Mouse (Mus musculus): ENCODE results near the gene Twistnb. TPM values are rescaled to one million over a fixed set of nuclear protein-coding genes. Genes with fewer than 3 reads are reported as not detected.

Gene Twistnb
- polyA plus RNA-seq, 1 experiment from 2014 or later: 46.7 TPM

GRCm38 (mm10) chr12:33424329-33424728 is 5.1 kb upstream of the Twistnb start:
- Histone ChIP-seq H3K4me1 (ENCODE audit: control insufficient read depth, insufficient read depth, low read depth, low read length) (no peaks in the 10 kb centered on the region), H3K4me2 (ENCODE audit: low read length) (no peak overlapping the region), H3K9me3 (ENCODE audit: control insufficient read depth, low read length) (no peaks in the 10 kb centered on the region), H3K9ac (ENCODE audit: low read depth, low read length) (0 out of 2 replicates have a peak overlapping the region, but pooled peaks have one; percentile 31), H3K27me3 (replicated peaks; ENCODE audit: control insufficient read depth, insufficient read depth, low read length) (no peaks in the 10 kb centered on the region), H3K27ac (ENCODE audit: low read depth, low read length) (no peak overlapping the region), H3K36me3 (ENCODE audit: control insufficient read depth, insufficient read depth, low read length) (no peaks in the 10 kb centered on the region), H3K4me3 (ENCODE audit: low read length) (no peak overlapping the region)
- ATAC-seq: peak; percentile 60; the same call in 1 of the 2 replicates
- WGBS: 31% methylated on average over 3 of the region's 3 CpGs

DNA sequence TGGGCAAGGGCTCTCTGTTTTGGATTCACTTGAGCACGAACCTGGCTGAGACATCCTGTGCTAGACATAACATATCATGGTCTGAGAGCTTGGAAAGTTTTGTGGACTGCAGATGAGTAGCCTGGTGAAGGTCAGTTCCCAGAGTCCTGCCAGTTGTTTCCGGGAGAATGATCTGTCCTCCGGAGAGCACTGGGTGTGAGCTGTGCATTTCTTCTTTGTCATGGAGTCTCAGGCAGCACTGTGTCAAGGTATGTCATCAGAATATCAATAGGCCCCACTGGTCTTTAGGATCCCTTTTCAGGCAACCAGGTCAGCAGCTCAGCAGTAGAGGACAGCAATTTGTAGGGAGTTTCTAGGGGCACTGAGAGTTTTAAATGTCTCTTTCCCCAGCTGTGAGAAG is 2.1 kb upstream of the Twistnb start:
- WGBS: 27% methylated on average over 3 of the region's 3 CpGs
- peaks cover 7% of the 10 kb centered on the region for H3K4me1 ChIP-seq (ENCODE audit: control insufficient read depth, insufficient read depth, low read depth, low read length)
- H3K9me3 ChIP-seq (ENCODE audit: control insufficient read depth, low read length): no peaks in the 10 kb centered on the region
- no peak overlapping the region for H3K4me3 ChIP-seq (ENCODE audit: low read length)
- no peak overlapping the region for H3K9ac ChIP-seq (ENCODE audit: low read depth, low read length)
- no peak overlapping the region for H3K4me2 ChIP-seq (ENCODE audit: low read length)
- no peak overlapping the region for H3K27ac ChIP-seq (ENCODE audit: low read depth, low read length)
- no peak for ATAC-seq
- no peaks in the 10 kb centered on the region for H3K27me3 ChIP-seq (replicated peaks; ENCODE audit: control insufficient read depth, insufficient read depth, low read length)
- no peaks in the 10 kb centered on the region for H3K36me3 ChIP-seq (ENCODE audit: control insufficient read depth, insufficient read depth, low read length)

GRCm38 (mm10) chr12:33427726-33428125 is 1.7 kb upstream of the Twistnb start:
- Histone ChIP-seq H3K27ac (ENCODE audit: low read depth, low read length) (no peak overlapping the region), H3K4me2 (ENCODE audit: low read length) (no peak overlapping the region), H3K9ac (ENCODE audit: low read depth, low read length) (no peak overlapping the region), H3K4me3 (ENCODE audit: low read length) (no peak overlapping the region), H3K4me1 (ENCODE audit: control insufficient read depth, insufficient read depth, low read depth, low read length) (peaks cover 7% of the 10 kb centered on the region), H3K36me3 (ENCODE audit: control insufficient read depth, insufficient read depth, low read length) (no peaks in the 10 kb centered on the region), H3K9me3 (ENCODE audit: control insufficient read depth, low read length) (no peaks in the 10 kb centered on the region), H3K27me3 (replicated peaks; ENCODE audit: control insufficient read depth, insufficient read depth, low read length) (no peaks in the 10 kb centered on the region)
- no peak for ATAC-seq
- 70% methylated on average over 2 of the region's 2 CpGs for WGBS

- no peaks in the 10 kb centered on the region for H3K27me3 ChIP-seq (replicated peaks; ENCODE audit: control insufficient read depth, insufficient read depth, low read length)
- peaks cover 7% of the 10 kb centered on the region for H3K4me1 ChIP-seq (ENCODE audit: control insufficient read depth, insufficient read depth, low read depth, low read length)
- H3K4me2 ChIP-seq (ENCODE audit: low read length): no peak overlapping the region
- H3K4me3 ChIP-seq (ENCODE audit: low read length): no peak overlapping the region
- no peak for ATAC-seq
- H3K9ac ChIP-seq (ENCODE audit: low read depth, low read length): no peak overlapping the region
- no peaks in the 10 kb centered on the region for H3K36me3 ChIP-seq (ENCODE audit: control insufficient read depth, insufficient read depth, low read length)
- 84% methylated on average over 9 of the region's 9 CpGs for WGBS
- H3K9me3 ChIP-seq (ENCODE audit: control insufficient read depth, low read length): no peaks in the 10 kb centered on the region
- H3K27ac ChIP-seq (ENCODE audit: low read depth, low read length): no peak overlapping the region
Observed at GRCm38 (mm10) chr12:33433812-33434211, 4.4 kb downstream of the Twistnb start.

DNA sequence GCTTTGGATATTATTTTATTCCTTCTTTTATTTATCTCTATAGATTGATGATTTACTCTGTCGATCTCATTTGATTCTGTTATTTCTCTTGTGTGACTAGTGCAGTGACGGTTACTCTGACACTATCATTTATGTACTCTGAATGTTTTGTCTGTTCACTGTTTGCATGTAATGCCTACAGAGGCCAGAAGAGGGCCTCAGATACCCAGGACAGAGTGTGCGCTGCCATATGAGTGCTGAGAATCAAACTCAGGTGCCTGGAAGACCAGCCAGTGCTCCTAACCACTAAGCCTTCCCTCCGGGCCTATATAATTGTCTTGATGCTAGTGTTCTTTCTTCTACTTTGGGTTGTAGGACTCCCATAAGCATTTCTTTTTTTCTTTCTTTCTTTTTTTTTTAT is 5.3 kb downstream of the Twistnb start:
- ATAC-seq: no peak

GRCm38 (mm10) chr12:33455418-33455817 is 26.0 kb downstream of the Twistnb start:
- H3K27ac ChIP-seq (ENCODE audit: low read depth, low read length): no peak overlapping the region
- H3K9ac ChIP-seq (ENCODE audit: low read depth, low read length): no peak overlapping the region
- no peaks in the 10 kb centered on the region for H3K9me3 ChIP-seq (ENCODE audit: control insufficient read depth, low read length)
- H3K36me3 ChIP-seq (ENCODE audit: control insufficient read depth, insufficient read depth, low read length): no peaks in the 10 kb centered on the region
- 79% methylated on average over 7 of the region's 7 CpGs for WGBS
- H3K4me3 ChIP-seq (ENCODE audit: low read length): no peak overlapping the region
- no peaks in the 10 kb centered on the region for H3K4me1 ChIP-seq (ENCODE audit: control insufficient read depth, insufficient read depth, low read depth, low read length)
- no peak for ATAC-seq
- no peak overlapping the region for H3K4me2 ChIP-seq (ENCODE audit: low read length)
- no peaks in the 10 kb centered on the region for H3K27me3 ChIP-seq (replicated peaks; ENCODE audit: control insufficient read depth, insufficient read depth, low read length)

More for the DNA sequence above, 5.3 kb downstream of the Twistnb start:
- no peak overlapping the region for H3K9ac ChIP-seq (ENCODE audit: low read depth, low read length)
- H3K4me2 ChIP-seq (ENCODE audit: low read length): no peak overlapping the region
- H3K27ac ChIP-seq (ENCODE audit: low read depth, low read length): no peak overlapping the region
- H3K36me3 ChIP-seq (ENCODE audit: control insufficient read depth, insufficient read depth, low read length): peaks cover 3% of the 10 kb centered on the region; the same call in 1 of the 2 replicates
- peaks cover 7% of the 10 kb centered on the region for H3K4me1 ChIP-seq (ENCODE audit: control insufficient read depth, insufficient read depth, low read depth, low read length)
- 97% methylated on average over 4 of the region's 4 CpGs for WGBS
- H3K27me3 ChIP-seq (replicated peaks; ENCODE audit: control insufficient read depth, insufficient read depth, low read length): no peaks in the 10 kb centered on the region
- H3K9me3 ChIP-seq (ENCODE audit: control insufficient read depth, low read length): no peaks in the 10 kb centered on the region
- H3K4me3 ChIP-seq (ENCODE audit: low read length): no peak overlapping the region

DNA sequence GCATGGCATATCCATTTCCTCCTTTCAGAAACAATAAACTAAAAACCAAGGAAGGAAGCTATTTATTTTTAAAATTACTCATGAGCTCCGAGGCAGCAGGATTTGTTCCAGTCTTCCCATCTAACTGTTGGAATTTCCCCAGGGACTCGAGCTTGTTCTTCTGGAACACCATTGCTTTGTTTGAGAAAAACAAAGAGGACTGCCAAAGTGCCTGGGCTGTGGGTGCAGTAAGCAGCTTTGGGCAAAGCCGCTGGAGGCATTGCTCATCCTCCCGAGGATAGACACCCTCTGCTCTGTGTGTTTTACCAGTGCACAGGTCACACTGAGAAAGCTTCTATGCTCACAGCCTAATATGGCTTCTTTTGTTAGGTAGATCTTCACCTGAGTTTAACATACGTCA is 26.8 kb downstream of the Twistnb start:
- no peaks in the 10 kb centered on the region for H3K4me1 ChIP-seq (ENCODE audit: control insufficient read depth, insufficient read depth, low read depth, low read length)
- ATAC-seq: no peak
- no peaks in the 10 kb centered on the region for H3K36me3 ChIP-seq (ENCODE audit: control insufficient read depth, insufficient read depth, low read length)
- H3K4me2 ChIP-seq (ENCODE audit: low read length): no peak overlapping the region
- H3K9ac ChIP-seq (ENCODE audit: low read depth, low read length): no peak overlapping the region
- H3K27ac ChIP-seq (ENCODE audit: low read depth, low read length): no peak overlapping the region
- no peak overlapping the region for H3K4me3 ChIP-seq (ENCODE audit: low read length)
- H3K9me3 ChIP-seq (ENCODE audit: control insufficient read depth, low read length): no peaks in the 10 kb centered on the region
- no peaks in the 10 kb centered on the region for H3K27me3 ChIP-seq (replicated peaks; ENCODE audit: control insufficient read depth, insufficient read depth, low read length)
- WGBS: 24% methylated on average over 5 of the region's 5 CpGs

- H3K4me1 ChIP-seq (ENCODE audit: control insufficient read depth, insufficient read depth, low read depth, low read length): no peaks in the 10 kb centered on the region
- 25% methylated on average over 5 of the region's 5 CpGs for WGBS
- H3K36me3 ChIP-seq (ENCODE audit: control insufficient read depth, insufficient read depth, low read length): no peaks in the 10 kb centered on the region
- no peak overlapping the region for H3K4me2 ChIP-seq (ENCODE audit: low read length)
- no peak overlapping the region for H3K4me3 ChIP-seq (ENCODE audit: low read length)
- no peak overlapping the region for H3K9ac ChIP-seq (ENCODE audit: low read depth, low read length)
- H3K9me3 ChIP-seq (ENCODE audit: control insufficient read depth, low read length): peaks cover 2% of the 10 kb centered on the region; the same call in 1 of the 2 replicates
- H3K27me3 ChIP-seq (replicated peaks; ENCODE audit: control insufficient read depth, insufficient read depth, low read length): no peaks in the 10 kb centered on the region
- no peak overlapping the region for H3K27ac ChIP-seq (ENCODE audit: low read depth, low read length)
- no peak for ATAC-seq
Observed at GRCm38 (mm10) chr12:33480975-33481374, 51.5 kb downstream of the Twistnb start.

DNA sequence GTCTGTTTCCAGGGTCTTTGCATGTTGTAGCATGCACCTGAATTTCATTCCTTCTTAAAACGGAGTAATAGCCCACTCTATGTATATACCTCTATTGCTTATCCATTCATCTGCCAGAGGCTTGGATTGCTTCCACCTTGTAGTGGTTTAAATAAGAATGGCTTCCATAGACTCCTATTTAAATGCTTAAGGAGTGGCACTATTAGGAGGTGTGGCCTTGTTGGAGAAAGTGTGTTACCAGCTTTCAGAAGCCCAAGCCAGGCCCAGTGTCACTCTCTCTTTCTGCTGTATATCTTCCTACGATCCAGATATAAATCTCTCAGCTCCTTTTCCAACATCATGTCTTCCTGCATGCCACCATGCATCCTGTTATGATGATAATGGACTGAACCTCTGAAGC is 53.5 kb downstream of the Twistnb start:
- H3K9me3 ChIP-seq (ENCODE audit: control insufficient read depth, low read length): peaks cover 2% of the 10 kb centered on the region; the same call in 1 of the 2 replicates
- 86% methylated on average over 2 of the region's 2 CpGs for WGBS
- H3K27me3 ChIP-seq (replicated peaks; ENCODE audit: control insufficient read depth, insufficient read depth, low read length): no peaks in the 10 kb centered on the region
- no peak overlapping the region for H3K9ac ChIP-seq (ENCODE audit: low read depth, low read length)
- ATAC-seq: no peak
- H3K4me1 ChIP-seq (ENCODE audit: control insufficient read depth, insufficient read depth, low read depth, low read length): no peaks in the 10 kb centered on the region
- H3K27ac ChIP-seq (ENCODE audit: low read depth, low read length): no peak overlapping the region
- no peak overlapping the region for H3K4me3 ChIP-seq (ENCODE audit: low read length)
- H3K36me3 ChIP-seq (ENCODE audit: control insufficient read depth, insufficient read depth, low read length): no peaks in the 10 kb centered on the region
- H3K4me2 ChIP-seq (ENCODE audit: low read length): no peak overlapping the region
